Mouse (Mus musculus): ENCODE measurements around the gene Tiprl. TPM values are rescaled to one million over a fixed set of nuclear protein-coding genes. Genes with fewer than 3 reads are reported as not detected.

The Tiprl gene
- polyA plus RNA-seq, 1 experiment from 2014 or later = 78.4 TPM

GRCm38 (mm10) chr1:165229577-165229976, 7.2 kb downstream of the Tiprl start:
- Histone ChIP-seq H3K9ac (ENCODE audit: low read depth, low read length) (no peak overlapping the region), H3K4me3 (ENCODE audit: low read depth, low read length) (no peak overlapping the region), H3K36me3 (ENCODE audit: control insufficient read depth, insufficient read depth, low read length) (0 out of 2 replicates have a peak, but pooled peaks cover 5% of the 10 kb centered on the region), H3K4me2 (no peak overlapping the region), H3K4me1 (ENCODE audit: control insufficient read depth, insufficient read depth, low read length) (0 out of 2 replicates have a peak, but pooled peaks cover 3% of the 10 kb centered on the region), H3K9me3 (replicated peaks; ENCODE audit: control insufficient read depth, low read length) (no peaks in the 10 kb centered on the region), H3K27ac (ENCODE audit: low read depth, low read length) (no peak overlapping the region), H3K27me3 (ENCODE audit: control insufficient read depth, insufficient read depth, low read length) (no peaks in the 10 kb centered on the region)
- no peak for ATAC-seq (replicated peaks; ENCODE audit: insufficient number of reproducible peaks, low FRiP score, low TSS enrichment)
- WGBS (ENCODE audit: insufficient replicate concordance) = 91% methylated on average over 9 of the region's 9 CpGs

GRCm38 (mm10) chr1:165217023-165217589, 19.7 kb downstream of the Tiprl start:
- no peak for ATAC-seq (replicated peaks; ENCODE audit: insufficient number of reproducible peaks, low FRiP score, low TSS enrichment)
- WGBS (ENCODE audit: insufficient replicate concordance) = 44% methylated on average over 2 of the region's 2 CpGs
- Histone ChIP-seq H3K9me3 (replicated peaks; ENCODE audit: control insufficient read depth, low read length) (no peaks in the 10 kb centered on the region), H3K36me3 (ENCODE audit: control insufficient read depth, insufficient read depth, low read length) (peaks cover 14% of the 10 kb centered on the region; the same call in 1 of the 2 replicates), H3K27me3 (ENCODE audit: control insufficient read depth, insufficient read depth, low read length) (no peaks in the 10 kb centered on the region), H3K4me2 (no peak overlapping the region), H3K27ac (ENCODE audit: low read depth, low read length) (no peak overlapping the region), H3K9ac (ENCODE audit: low read depth, low read length) (no peak overlapping the region), H3K4me1 (ENCODE audit: control insufficient read depth, insufficient read depth, low read length) (no peaks in the 10 kb centered on the region), H3K4me3 (ENCODE audit: low read depth, low read length) (no peak overlapping the region)

GRCm38 (mm10) chr1:165215831-165216230, 21.0 kb downstream of the Tiprl start:
- no peak for ATAC-seq (replicated peaks; ENCODE audit: insufficient number of reproducible peaks, low FRiP score, low TSS enrichment)
- no peaks in the 10 kb centered on the region for H3K27me3 ChIP-seq (ENCODE audit: control insufficient read depth, insufficient read depth, low read length)
- no peaks in the 10 kb centered on the region for H3K4me1 ChIP-seq (ENCODE audit: control insufficient read depth, insufficient read depth, low read length)
- H3K9ac ChIP-seq (ENCODE audit: low read depth, low read length) = no peak overlapping the region
- H3K4me3 ChIP-seq (ENCODE audit: low read depth, low read length) = no peak overlapping the region
- 68% methylated on average over 7 of the region's 7 CpGs for WGBS (ENCODE audit: insufficient replicate concordance)
- no peak overlapping the region for H3K4me2 ChIP-seq
- no peak overlapping the region for H3K27ac ChIP-seq (ENCODE audit: low read depth, low read length)
- peaks cover 8% of the 10 kb centered on the region; the same call in 1 of the 2 replicates for H3K36me3 ChIP-seq (ENCODE audit: control insufficient read depth, insufficient read depth, low read length)
- no peaks in the 10 kb centered on the region for H3K9me3 ChIP-seq (replicated peaks; ENCODE audit: control insufficient read depth, low read length)

DNA sequence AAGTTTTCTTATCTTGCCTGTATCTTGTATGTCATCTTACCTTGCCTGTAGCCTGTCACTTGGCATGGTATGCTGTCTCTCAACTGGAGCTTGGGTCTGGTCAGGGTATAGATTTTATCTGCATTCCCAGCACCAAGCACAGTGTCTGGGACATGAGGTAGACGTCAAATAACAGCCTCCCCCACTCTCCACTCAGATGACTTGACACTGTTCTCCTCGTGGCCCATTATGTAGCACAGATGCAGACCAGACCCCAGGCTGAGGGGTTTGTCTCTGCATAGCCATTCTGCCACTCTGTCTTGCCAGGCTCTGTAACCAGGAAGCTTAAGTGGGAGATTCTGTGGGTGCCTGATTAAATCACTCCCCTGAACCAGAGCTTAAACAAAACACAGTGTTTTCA, 31.2 kb downstream of the Tiprl start:
- Histone ChIP-seq H3K36me3 (ENCODE audit: control insufficient read depth, insufficient read depth, low read length) (no peaks in the 10 kb centered on the region), H3K27me3 (ENCODE audit: control insufficient read depth, insufficient read depth, low read length) (no peaks in the 10 kb centered on the region), H3K4me2 (no peak overlapping the region), H3K27ac (ENCODE audit: low read depth, low read length) (no peak overlapping the region), H3K4me3 (ENCODE audit: low read depth, low read length) (no peak overlapping the region), H3K9ac (ENCODE audit: low read depth, low read length) (no peak overlapping the region), H3K9me3 (replicated peaks; ENCODE audit: control insufficient read depth, low read length) (no peaks in the 10 kb centered on the region), H3K4me1 (ENCODE audit: control insufficient read depth, insufficient read depth, low read length) (peaks cover 6% of the 10 kb centered on the region)
- ATAC-seq (replicated peaks; ENCODE audit: insufficient number of reproducible peaks, low FRiP score, low TSS enrichment) = no peak
- 13% methylated on average over 2 of the region's 2 CpGs for WGBS (ENCODE audit: insufficient replicate concordance)

- 34% methylated on average over 2 of the region's 2 CpGs for WGBS (ENCODE audit: insufficient replicate concordance)
- no peaks in the 10 kb centered on the region for H3K27me3 ChIP-seq (ENCODE audit: control insufficient read depth, insufficient read depth, low read length)
- H3K4me3 ChIP-seq (ENCODE audit: low read depth, low read length) = no peak overlapping the region
- H3K4me1 ChIP-seq (ENCODE audit: control insufficient read depth, insufficient read depth, low read length) = peaks cover 6% of the 10 kb centered on the region
- H3K4me2 ChIP-seq = no peak overlapping the region
- no peaks in the 10 kb centered on the region for H3K36me3 ChIP-seq (ENCODE audit: control insufficient read depth, insufficient read depth, low read length)
- no peaks in the 10 kb centered on the region for H3K9me3 ChIP-seq (replicated peaks; ENCODE audit: control insufficient read depth, low read length)
- H3K9ac ChIP-seq (ENCODE audit: low read depth, low read length) = no peak overlapping the region
- no peak for ATAC-seq (replicated peaks; ENCODE audit: insufficient number of reproducible peaks, low FRiP score, low TSS enrichment)
- H3K27ac ChIP-seq (ENCODE audit: low read depth, low read length) = no peak overlapping the region
These were observed 33.2 kb downstream of the Tiprl start for GRCm38 (mm10) chr1:165203488-165204035.

DNA sequence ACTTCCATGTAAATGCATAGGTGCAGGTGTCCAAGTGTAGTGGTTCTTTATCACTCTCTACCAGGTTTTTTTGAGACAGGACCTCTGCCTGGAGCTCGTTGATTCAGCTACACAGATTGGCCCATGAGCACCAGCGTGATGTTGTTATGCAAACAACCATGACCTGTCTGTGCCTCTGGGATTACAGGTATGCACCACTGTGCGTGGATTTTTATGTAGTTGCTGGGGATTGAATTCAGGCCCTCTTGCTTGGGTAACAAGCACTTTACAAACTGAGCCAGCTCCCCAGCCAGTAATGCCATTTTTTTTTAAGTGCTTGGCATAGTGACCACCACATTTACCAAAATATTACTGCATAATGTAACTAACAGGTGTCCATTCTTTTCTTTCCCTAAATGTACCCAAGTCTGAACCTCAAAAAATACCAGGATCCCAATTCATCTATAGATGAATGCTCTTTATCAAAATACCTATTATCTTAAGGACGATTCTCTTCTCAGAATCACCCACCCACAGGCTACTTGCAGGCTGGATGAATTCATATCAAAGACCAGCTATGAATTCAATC, 35.3 kb downstream of the Tiprl start:
- Histone ChIP-seq H3K27ac (ENCODE audit: low read depth, low read length) (no peak overlapping the region), H3K4me2 (no peak overlapping the region), H3K9ac (ENCODE audit: low read depth, low read length) (no peak overlapping the region), H3K36me3 (ENCODE audit: control insufficient read depth, insufficient read depth, low read length) (no peaks in the 10 kb centered on the region), H3K9me3 (replicated peaks; ENCODE audit: control insufficient read depth, low read length) (no peaks in the 10 kb centered on the region), H3K4me1 (ENCODE audit: control insufficient read depth, insufficient read depth, low read length) (peaks cover 5% of the 10 kb centered on the region; the same call in 1 of the 2 replicates), H3K4me3 (ENCODE audit: low read depth, low read length) (no peak overlapping the region), H3K27me3 (ENCODE audit: control insufficient read depth, insufficient read depth, low read length) (no peaks in the 10 kb centered on the region)
- no peak for ATAC-seq (replicated peaks; ENCODE audit: insufficient number of reproducible peaks, low FRiP score, low TSS enrichment)
- 71% methylated on average over 4 of the region's 4 CpGs for WGBS (ENCODE audit: insufficient replicate concordance)

DNA sequence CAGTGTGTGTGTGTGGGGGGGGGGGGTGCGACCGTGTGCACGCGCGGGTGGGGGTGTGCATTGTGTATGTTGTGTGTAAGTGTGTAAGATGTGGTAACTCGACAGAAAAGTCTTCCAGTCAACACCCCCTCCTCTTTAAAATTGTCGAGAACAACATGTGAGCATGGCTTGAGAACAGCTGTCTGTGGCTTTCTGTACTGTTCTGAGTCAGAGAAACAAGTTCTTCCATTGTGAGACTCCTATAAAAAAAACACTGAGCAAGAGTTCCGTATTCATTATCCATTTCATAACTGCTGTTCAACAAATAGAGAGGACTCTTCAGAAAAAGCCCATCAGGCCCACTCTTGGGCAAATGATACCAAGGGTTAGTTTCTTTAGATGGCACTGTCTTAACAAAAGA, 36.0 kb downstream of the Tiprl start:
- H3K4me2 ChIP-seq = no peak overlapping the region
- H3K27ac ChIP-seq (ENCODE audit: low read depth, low read length) = no peak overlapping the region
- no peaks in the 10 kb centered on the region for H3K27me3 ChIP-seq (ENCODE audit: control insufficient read depth, insufficient read depth, low read length)
- H3K36me3 ChIP-seq (ENCODE audit: control insufficient read depth, insufficient read depth, low read length) = no peaks in the 10 kb centered on the region
- no peak overlapping the region for H3K9ac ChIP-seq (ENCODE audit: low read depth, low read length)
- peaks cover 2% of the 10 kb centered on the region; the same call in 1 of the 2 replicates for H3K4me1 ChIP-seq (ENCODE audit: control insufficient read depth, insufficient read depth, low read length)
- no peak for ATAC-seq (replicated peaks; ENCODE audit: insufficient number of reproducible peaks, low FRiP score, low TSS enrichment)
- H3K9me3 ChIP-seq (replicated peaks; ENCODE audit: control insufficient read depth, low read length) = no peaks in the 10 kb centered on the region
- no peak overlapping the region for H3K4me3 ChIP-seq (ENCODE audit: low read depth, low read length)
- WGBS (ENCODE audit: insufficient replicate concordance) = 70% methylated on average over 8 of the region's 8 CpGs

DNA sequence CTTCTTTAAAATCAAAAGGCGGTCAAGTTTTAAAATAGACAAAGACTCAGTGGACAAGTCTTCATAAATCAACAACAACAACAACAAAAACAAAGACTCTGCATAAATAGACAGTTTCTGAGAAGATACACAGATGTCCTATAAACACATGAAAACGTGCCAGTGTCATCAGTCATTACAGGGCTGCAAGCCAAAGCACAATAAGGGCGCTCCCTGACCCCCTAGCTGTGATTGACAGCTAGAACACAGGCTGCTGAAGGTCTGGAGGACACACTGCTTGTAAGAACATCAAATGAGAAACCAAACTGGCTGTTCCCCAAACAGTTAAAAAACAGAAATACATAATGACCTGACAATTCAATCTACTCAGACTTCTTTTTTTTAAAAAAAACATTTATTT, 37.2 kb downstream of the Tiprl start:
- Histone ChIP-seq H3K4me1 (ENCODE audit: control insufficient read depth, insufficient read depth, low read length) (0 out of 2 replicates have a peak, but pooled peaks cover 4% of the 10 kb centered on the region), H3K4me2 (no peak overlapping the region), H3K9me3 (replicated peaks; ENCODE audit: control insufficient read depth, low read length) (no peaks in the 10 kb centered on the region), H3K36me3 (ENCODE audit: control insufficient read depth, insufficient read depth, low read length) (no peaks in the 10 kb centered on the region), H3K4me3 (ENCODE audit: low read depth, low read length) (no peak overlapping the region), H3K27ac (ENCODE audit: low read depth, low read length) (no peak overlapping the region), H3K9ac (ENCODE audit: low read depth, low read length) (no peak overlapping the region), H3K27me3 (ENCODE audit: control insufficient read depth, insufficient read depth, low read length) (no peaks in the 10 kb centered on the region)
- WGBS (ENCODE audit: insufficient replicate concordance) = 65% methylated on average over 3 of the region's 3 CpGs
- no peak for ATAC-seq (replicated peaks; ENCODE audit: insufficient number of reproducible peaks, low FRiP score, low TSS enrichment)

DNA sequence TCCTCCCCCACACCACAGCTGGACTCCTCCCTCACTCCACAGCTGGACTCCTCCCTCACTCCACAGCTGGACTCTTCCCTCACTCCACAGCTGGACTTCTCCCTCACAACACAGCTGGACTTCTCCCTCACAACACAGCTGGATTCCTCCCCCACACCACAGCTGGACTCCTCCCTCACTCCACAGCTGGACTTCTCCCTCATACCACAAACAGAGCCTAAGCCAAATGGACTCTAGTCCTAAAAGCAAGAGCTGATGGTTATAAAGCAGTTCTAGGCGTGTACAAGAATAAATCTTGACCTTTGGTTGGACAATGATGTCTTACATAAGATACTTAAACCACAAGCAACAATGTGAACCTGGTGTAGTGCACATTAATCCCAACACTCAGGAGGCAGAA, 37.8 kb downstream of the Tiprl start:
- H3K36me3 ChIP-seq (ENCODE audit: control insufficient read depth, insufficient read depth, low read length) = no peaks in the 10 kb centered on the region
- no peak overlapping the region for H3K4me2 ChIP-seq
- H3K27me3 ChIP-seq (ENCODE audit: control insufficient read depth, insufficient read depth, low read length) = no peaks in the 10 kb centered on the region
- WGBS (ENCODE audit: insufficient replicate concordance) = 61% methylated on average over 1 of the region's 1 CpGs
- H3K9ac ChIP-seq (ENCODE audit: low read depth, low read length) = no peak overlapping the region
- no peak overlapping the region for H3K4me3 ChIP-seq (ENCODE audit: low read depth, low read length)
- ATAC-seq (replicated peaks; ENCODE audit: insufficient number of reproducible peaks, low FRiP score, low TSS enrichment) = no peak
- H3K9me3 ChIP-seq (replicated peaks; ENCODE audit: control insufficient read depth, low read length) = no peaks in the 10 kb centered on the region
- H3K27ac ChIP-seq (ENCODE audit: low read depth, low read length) = no peak overlapping the region
- H3K4me1 ChIP-seq (ENCODE audit: control insufficient read depth, insufficient read depth, low read length) = 0 out of 2 replicates have a peak, but pooled peaks cover 5% of the 10 kb centered on the region

All from heart, embryonic 11.5 days (tissue).